Mouse (Mus musculus): ENCODE data around the gene Dcps.

Gene Dcps

DNA sequence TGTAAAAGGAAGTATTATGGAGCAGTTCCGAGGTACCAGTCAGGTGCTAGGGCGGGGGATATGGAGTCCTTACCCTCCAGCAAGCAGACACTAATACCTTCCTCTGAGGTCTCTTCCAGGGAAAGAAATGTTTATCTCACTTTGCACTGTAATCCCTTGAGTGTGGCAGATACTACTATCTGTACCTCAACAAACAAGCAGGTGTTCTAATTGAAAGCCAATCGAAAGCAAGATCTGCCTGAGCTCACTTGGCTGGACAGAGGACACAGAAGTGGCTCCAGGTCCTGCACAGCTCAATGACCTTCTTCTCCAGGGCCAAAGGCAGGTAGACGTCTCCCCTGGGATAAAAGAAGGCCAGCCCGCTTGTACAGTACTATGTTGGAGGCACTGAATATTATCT, 65.8 kb downstream of the Dcps start:
- no peak for DNase-seq (ENCODE audit: low read depth, low spot score)

- no peak for DNase-seq (ENCODE audit: low read depth, low spot score)
These were observed 66.9 kb downstream of the Dcps start for GRCm38 (mm10) chr9:35108916-35109315.

- no peak for DNase-seq (ENCODE audit: low read depth, low spot score)
These were observed 67.8 kb downstream of the Dcps start for GRCm38 (mm10) chr9:35108066-35108465.

DNA sequence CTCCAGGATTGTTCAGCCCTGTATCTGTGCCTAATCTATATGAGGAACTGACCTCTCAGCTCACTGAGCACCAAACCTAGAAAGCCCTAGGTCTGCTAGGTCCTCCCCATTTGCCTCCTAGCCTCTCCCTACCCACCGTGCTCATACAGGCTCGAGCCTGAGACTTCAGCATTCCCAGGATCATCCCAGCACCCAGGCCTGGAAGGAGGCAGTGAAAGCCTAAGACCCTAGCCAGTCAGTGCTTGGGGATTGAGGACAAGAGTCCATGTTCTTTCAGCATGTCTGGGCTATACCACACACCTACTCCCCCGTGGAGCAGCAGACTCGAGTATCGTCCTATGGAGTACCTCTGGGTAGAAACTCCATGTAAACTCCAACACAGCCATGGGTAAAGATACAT, 68.5 kb downstream of the Dcps start:
- DNase-seq (ENCODE audit: low read depth, low spot score): no peak

DNA sequence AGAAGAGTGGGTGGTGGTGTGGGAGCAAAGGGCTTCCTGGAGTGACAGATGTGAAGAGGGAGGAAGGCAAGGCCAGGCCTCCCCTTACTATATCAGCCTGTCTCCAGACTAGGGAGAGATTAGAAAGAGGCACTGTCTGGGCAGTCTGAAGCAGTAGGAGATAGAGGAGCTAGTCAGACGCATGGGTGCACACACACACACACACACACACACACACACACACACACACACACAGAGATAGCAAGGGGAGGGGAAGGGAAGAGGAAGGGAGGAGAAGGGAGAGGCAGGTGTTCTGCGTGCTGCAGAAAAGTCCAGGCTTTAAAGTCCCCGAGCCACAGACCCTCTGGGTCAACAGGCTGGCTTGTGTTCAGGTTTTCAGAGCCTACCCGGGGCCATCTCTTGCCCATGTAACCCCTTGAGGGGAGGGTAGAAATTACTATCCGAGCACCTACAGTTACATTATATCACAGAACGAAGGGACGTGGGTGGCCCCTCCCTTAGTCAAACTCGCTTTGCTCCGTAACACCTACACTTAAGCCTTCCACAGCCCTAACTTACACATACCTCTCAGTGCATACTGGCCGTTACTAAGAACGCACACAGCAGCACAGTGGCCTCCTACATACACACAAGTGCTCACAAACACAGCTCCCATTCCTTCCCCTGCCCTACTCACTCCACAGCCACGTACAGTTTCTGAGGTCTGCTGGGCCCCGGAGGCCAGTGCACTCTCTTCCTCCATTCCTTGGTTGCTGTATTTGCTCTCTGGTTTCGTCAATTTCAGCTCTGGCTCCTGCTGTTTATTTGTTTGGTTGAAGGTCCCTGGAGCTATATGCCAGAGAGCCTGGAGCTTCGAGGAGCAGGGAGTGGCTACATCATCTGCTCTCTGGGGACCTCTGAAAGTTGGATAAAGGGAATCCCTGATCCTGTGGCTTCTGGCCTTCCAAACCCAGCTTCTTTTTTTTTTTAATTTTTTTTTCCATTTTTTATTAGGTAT, 69.7 kb downstream of the Dcps start:
- no peak for DNase-seq (ENCODE audit: low read depth, low spot score)

- DNase-seq (ENCODE audit: low read depth, low spot score): no peak
These were observed 70.4 kb downstream of the Dcps start for GRCm38 (mm10) chr9:35105438-35105837.

GRCm38 (mm10) chr9:35104711-35105110, 71.2 kb downstream of the Dcps start:
- no peak for DNase-seq (ENCODE audit: low read depth, low spot score)

GRCm38 (mm10) chr9:35098762-35099161, 77.1 kb downstream of the Dcps start:
- no peak for DNase-seq (ENCODE audit: low read depth, low spot score)

DNA sequence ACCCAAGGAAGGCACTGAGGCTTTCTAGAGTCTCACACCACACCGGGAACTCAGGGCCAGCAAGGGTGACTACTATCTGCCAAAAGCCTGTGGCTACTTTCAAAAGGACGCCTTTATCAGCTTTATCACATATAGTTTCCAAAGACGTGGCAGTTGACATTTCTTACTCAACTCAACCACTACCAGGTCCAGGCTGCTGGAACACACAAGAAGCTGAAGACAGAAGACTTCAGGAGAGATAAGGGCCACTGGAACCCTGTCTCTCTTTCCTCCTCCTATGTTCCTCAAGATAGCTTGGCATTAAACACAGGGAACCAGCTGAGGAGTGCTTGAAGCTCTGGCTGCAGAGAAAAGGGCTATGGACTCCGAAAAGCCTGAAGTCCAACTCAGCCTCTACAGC, 78.0 kb downstream of the Dcps start:
- no peak for DNase-seq (ENCODE audit: low read depth, low spot score)

DNA sequence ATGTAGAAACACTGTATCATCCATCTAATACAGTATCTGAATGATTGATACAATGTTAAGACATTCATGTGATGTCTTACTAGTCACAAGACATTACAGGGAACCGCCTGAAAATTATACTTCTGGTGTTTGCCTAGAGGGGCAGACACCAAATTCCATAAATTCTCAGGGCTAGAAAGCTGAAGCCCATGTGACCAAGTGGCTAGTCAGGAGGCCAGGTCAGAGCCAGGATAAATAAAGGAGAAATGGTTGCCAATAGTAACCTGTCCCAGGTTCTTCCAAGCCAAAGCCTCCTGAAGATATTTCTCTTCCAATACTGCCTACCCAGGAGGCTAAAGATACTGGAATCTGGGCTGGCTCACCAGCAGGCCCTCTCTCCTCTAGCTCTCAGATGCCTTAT, 80.1 kb downstream of the Dcps start:
- no peak for DNase-seq (ENCODE audit: low read depth, low spot score)

DNA sequence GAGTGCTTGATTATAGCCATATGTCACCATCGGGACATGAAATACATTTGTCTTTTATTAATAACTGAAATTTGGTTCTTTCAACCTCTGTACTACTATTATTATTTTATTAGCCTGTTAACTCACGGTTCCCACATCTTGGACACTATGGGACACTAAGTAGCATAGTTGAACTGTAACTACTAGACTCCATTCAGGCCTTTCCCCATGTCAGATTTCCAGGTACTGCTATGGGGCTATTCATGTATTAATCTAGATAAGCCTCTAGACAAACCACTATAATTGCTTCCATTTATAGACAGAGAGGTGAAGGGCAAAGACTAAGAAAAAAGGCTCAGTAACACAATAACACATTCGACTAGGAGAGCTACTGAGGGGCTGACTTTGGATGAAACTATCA, 82.5 kb downstream of the Dcps start:
- no peak for DNase-seq (ENCODE audit: low read depth, low spot score)

DNA sequence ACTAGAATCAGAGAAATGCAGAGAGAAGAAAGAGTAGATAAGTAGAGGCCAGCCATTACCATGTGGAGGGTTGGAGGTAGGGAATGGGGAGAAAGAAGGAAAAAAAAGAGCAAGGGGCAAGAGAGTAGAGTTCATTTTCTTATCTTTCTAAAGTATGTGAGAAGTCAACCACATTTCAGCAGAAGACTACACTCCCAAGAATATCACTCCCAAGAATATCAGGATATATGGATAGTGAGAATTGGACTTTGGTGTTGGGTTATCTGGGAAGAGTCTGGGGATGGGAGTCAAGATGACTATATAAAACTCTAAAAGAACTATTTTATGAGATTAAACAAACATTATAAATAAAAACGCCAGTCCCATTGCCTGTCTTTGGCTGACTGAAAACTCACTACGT, 83.0 kb downstream of the Dcps start:
- no peak for DNase-seq (ENCODE audit: low read depth, low spot score)

Measured in embryo, embryonic 11.5 days (tissue).